Mouse (Mus musculus) neural tube, embryonic 15.5 days (tissue): ENCODE measurements at regions not wholly inside any gene's neighbourhood (a gene's known extent, or its start where the extent isn't known, plus 50 kb on each side); places are given as distances from the start of the nearest gene placed in this dataset.

Experiments
- ATAC-seq: fragments of 200-750 bp; cut with Nextera tagmentation; 2 replicates; pipeline ENCODE4 v1.8.0; 2017; ENCODE audit warnings: mild to moderate bottlenecking, moderate TSS enrichment, moderate library complexity; ENCODE audit not compliant: low FRiP score
- H3K27ac ChIP-seq: fragments of 300-500 bp; sonication (generic); replicated peaks from 2 replicates; pipeline ENCODE4 v1.5.1; 2015; ENCODE audit warnings: mild to moderate bottlenecking, inconsistent platforms
- H3K27me3 ChIP-seq: fragments of 300-500 bp; sonication (generic); replicated peaks from 2 replicates; pipeline ENCODE4 v1.6.1; 2015; ENCODE audit warnings: inconsistent platforms
- H3K36me3 ChIP-seq: fragments of 300-500 bp; sonication (generic); 2 replicates; pipeline ENCODE4 v1.6.1; 2015; ENCODE audit warnings: inconsistent platforms
- H3K4me1 ChIP-seq: fragments of 300-500 bp; sonication (generic); 2 replicates; pipeline ENCODE4 v1.6.1; 2015; ENCODE audit warnings: inconsistent platforms
- H3K4me2 ChIP-seq: fragments of 300-500 bp; sonication (generic); 2 replicates; pipeline ENCODE4 v1.6.1; 2015; ENCODE audit warnings: inconsistent platforms, mild to moderate bottlenecking, moderate library complexity
- H3K4me3 ChIP-seq: fragments of 300-500 bp; sonication (generic); replicated peaks from 2 replicates; pipeline ENCODE4 v1.5.1; 2015; ENCODE audit warnings: mild to moderate bottlenecking, inconsistent platforms
- H3K9ac ChIP-seq: fragments of 300-500 bp; sonication (generic); replicated peaks from 2 replicates; pipeline ENCODE4 v1.6.1; 2015; ENCODE audit warnings: mild to moderate bottlenecking, inconsistent platforms
- H3K9me3 ChIP-seq: fragments of 300-500 bp; sonication (generic); replicated peaks from 2 replicates; pipeline ENCODE4 v1.6.1; 2016; ENCODE audit warnings: inconsistent platforms
- WGBS: fragments of 180-500 bp; shearing (Covaris S2); methylation state at CpG from one replicate; pipeline ENCODE4 v1.1.7; 2015; ENCODE audit warnings: mixed read lengths; 5-methylcytosine and 5-hydroxymethylcytosine counted together

- no peaks in the 10 kb centered on the region for H3K4me1 ChIP-seq
- no peak overlapping the region for H3K27ac ChIP-seq
- 16% methylated on average over 2 of the region's 2 CpGs for WGBS
Observed at GRCm38 (mm10) chr9:33423781-33424180, 787.8 kb downstream of the Ets1 start.

GRCm38 (mm10) chr9:33436459-33436858 lies 800.4 kb downstream of the Ets1 start:
- no peaks in the 10 kb centered on the region for H3K27me3 ChIP-seq
- H3K36me3 ChIP-seq: no peaks in the 10 kb centered on the region
- 71% methylated on average over 4 of the region's 4 CpGs for WGBS
- ATAC-seq: no peak
- H3K4me2 ChIP-seq: no peak overlapping the region
- no peak overlapping the region for H3K9ac ChIP-seq
- H3K4me3 ChIP-seq: no peak overlapping the region
- no peak overlapping the region for H3K27ac ChIP-seq
- H3K4me1 ChIP-seq: no peaks in the 10 kb centered on the region
- H3K9me3 ChIP-seq: no peaks in the 10 kb centered on the region

More at GRCm38 (mm10) chr9:33423781-33424180, 787.8 kb downstream of the Ets1 start:
- Histone ChIP-seq H3K9me3 (no peaks in the 10 kb centered on the region), H3K4me2 (no peak overlapping the region), H3K4me3 (no peak overlapping the region), H3K36me3 (no peaks in the 10 kb centered on the region), H3K9ac (no peak overlapping the region), H3K27me3 (no peaks in the 10 kb centered on the region)
- no peak for ATAC-seq

- H3K4me3 ChIP-seq: no peak overlapping the region
- no peaks in the 10 kb centered on the region for H3K9me3 ChIP-seq
- no peak overlapping the region for H3K9ac ChIP-seq
Observed at GRCm38 (mm10) chr9:33442266-33442665, 806.2 kb downstream of the Ets1 start.

GRCm38 (mm10) chr9:33445902-33446301 lies 809.9 kb downstream of the Ets1 start:
- Histone ChIP-seq H3K27ac (no peak overlapping the region), H3K36me3 (no peaks in the 10 kb centered on the region), H3K4me3 (no peak overlapping the region), H3K9me3 (no peaks in the 10 kb centered on the region), H3K9ac (no peak overlapping the region), H3K4me1 (no peaks in the 10 kb centered on the region), H3K27me3 (no peaks in the 10 kb centered on the region), H3K4me2 (no peak overlapping the region)
- 68% methylated on average over 1 of the region's 1 CpGs for WGBS
- ATAC-seq: no peak

More at GRCm38 (mm10) chr9:33442266-33442665, 806.2 kb downstream of the Ets1 start:
- no peak for ATAC-seq
- H3K27me3 ChIP-seq: no peaks in the 10 kb centered on the region
- no peak overlapping the region for H3K27ac ChIP-seq
- H3K4me1 ChIP-seq: no peaks in the 10 kb centered on the region
- WGBS: 84% methylated on average over 5 of the region's 5 CpGs
- no peak overlapping the region for H3K4me2 ChIP-seq
- H3K36me3 ChIP-seq: no peaks in the 10 kb centered on the region

GRCm38 (mm10) chr9:33475106-33475505 lies 839.1 kb downstream of the Ets1 start:
- Histone ChIP-seq H3K27ac (no peak overlapping the region), H3K27me3 (no peaks in the 10 kb centered on the region), H3K4me2 (no peak overlapping the region), H3K9ac (no peak overlapping the region), H3K9me3 (no peaks in the 10 kb centered on the region), H3K4me3 (no peak overlapping the region), H3K36me3 (no peaks in the 10 kb centered on the region), H3K4me1 (no peaks in the 10 kb centered on the region)
- no peak for ATAC-seq
- WGBS: 82% methylated on average over 2 of the region's 2 CpGs

- no peak for ATAC-seq
- Histone ChIP-seq H3K4me2 (no peak overlapping the region), H3K36me3 (no peaks in the 10 kb centered on the region), H3K4me1 (no peaks in the 10 kb centered on the region), H3K27me3 (no peaks in the 10 kb centered on the region), H3K9ac (no peak overlapping the region), H3K27ac (no peak overlapping the region), H3K4me3 (no peak overlapping the region), H3K9me3 (no peaks in the 10 kb centered on the region)
- 70% methylated on average over 5 of the region's 5 CpGs for WGBS
Observed at GRCm38 (mm10) chr9:33482845-33483540, 847.0 kb downstream of the Ets1 start.

- no peak for ATAC-seq
- H3K4me1 ChIP-seq: no peaks in the 10 kb centered on the region
- H3K4me2 ChIP-seq: no peak overlapping the region
- H3K9ac ChIP-seq: no peak overlapping the region
- H3K27me3 ChIP-seq: no peaks in the 10 kb centered on the region
- no peaks in the 10 kb centered on the region for H3K36me3 ChIP-seq
- no peak overlapping the region for H3K27ac ChIP-seq
- no peaks in the 10 kb centered on the region for H3K9me3 ChIP-seq
- WGBS: 96% methylated on average over 2 of the region's 2 CpGs
- H3K4me3 ChIP-seq: no peak overlapping the region
Observed at GRCm38 (mm10) chr9:33483541-33483846, 847.5 kb downstream of the Ets1 start.

GRCm38 (mm10) chr9:33533101-33533810 lies 897.2 kb downstream of the Ets1 start:
- H3K9me3 ChIP-seq: no peaks in the 10 kb centered on the region
- no peaks in the 10 kb centered on the region for H3K4me1 ChIP-seq
- 69% methylated on average over 1 of the region's 1 CpGs for WGBS
- no peak overlapping the region for H3K4me3 ChIP-seq
- no peak for ATAC-seq
- H3K36me3 ChIP-seq: no peaks in the 10 kb centered on the region
- no peak overlapping the region for H3K9ac ChIP-seq
- no peaks in the 10 kb centered on the region for H3K27me3 ChIP-seq
- no peak overlapping the region for H3K27ac ChIP-seq
- H3K4me2 ChIP-seq: no peak overlapping the region

- no peak overlapping the region for H3K4me3 ChIP-seq
Observed at GRCm38 (mm10) chr9:33543301-33543700, 907.3 kb downstream of the Ets1 start.

GRCm38 (mm10) chr9:33546126-33546737 lies 910.2 kb downstream of the Ets1 start:
- peaks cover 13% of the 10 kb centered on the region for H3K4me1 ChIP-seq
- no peaks in the 10 kb centered on the region for H3K36me3 ChIP-seq
- H3K4me2 ChIP-seq: no peak overlapping the region
- H3K9me3 ChIP-seq: no peaks in the 10 kb centered on the region
- no peak overlapping the region for H3K4me3 ChIP-seq
- peak overlapping the region; percentile 41 for H3K27ac ChIP-seq
- 25% methylated on average over 4 of the region's 4 CpGs for WGBS
- no peak for ATAC-seq
- H3K9ac ChIP-seq: no peak overlapping the region
- H3K27me3 ChIP-seq: no peaks in the 10 kb centered on the region

More at GRCm38 (mm10) chr9:33543301-33543700, 907.3 kb downstream of the Ets1 start:
- no peak overlapping the region for H3K9ac ChIP-seq
- H3K27ac ChIP-seq: no peak overlapping the region
- H3K36me3 ChIP-seq: no peaks in the 10 kb centered on the region
- WGBS: 58% methylated on average over 5 of the region's 5 CpGs
- no peak for ATAC-seq
- H3K9me3 ChIP-seq: no peaks in the 10 kb centered on the region
- H3K27me3 ChIP-seq: no peaks in the 10 kb centered on the region
- H3K4me2 ChIP-seq: no peak overlapping the region
- H3K4me1 ChIP-seq: peaks cover 13% of the 10 kb centered on the region

- Histone ChIP-seq H3K27me3 (no peaks in the 10 kb centered on the region), H3K27ac (no peak overlapping the region), H3K9me3 (no peaks in the 10 kb centered on the region), H3K4me1 (peaks cover 13% of the 10 kb centered on the region), H3K4me2 (no peak overlapping the region), H3K4me3 (no peak overlapping the region), H3K9ac (no peak overlapping the region), H3K36me3 (no peaks in the 10 kb centered on the region)
- no peak for ATAC-seq
- 93% methylated on average over 5 of the region's 5 CpGs for WGBS
Observed at GRCm38 (mm10) chr9:33549395-33549794, 913.4 kb downstream of the Ets1 start.

- WGBS: 89% methylated on average over 2 of the region's 2 CpGs
- ATAC-seq: no peak
- Histone ChIP-seq H3K4me1 (no peaks in the 10 kb centered on the region), H3K27ac (no peak overlapping the region), H3K4me3 (no peak overlapping the region), H3K9me3 (no peaks in the 10 kb centered on the region), H3K36me3 (no peaks in the 10 kb centered on the region), H3K4me2 (no peak overlapping the region), H3K9ac (no peak overlapping the region), H3K27me3 (no peaks in the 10 kb centered on the region)
Observed at GRCm38 (mm10) chr9:33571990-33572389, 913.7 kb upstream of the Kirrel3 start.
